25 mouse cellular contexts compared by ENCODE assay signal in genomic region chr13:63087865-63088683, GRCm38 (mm10).
DNase-seq lines count a peak whose midpoint lies in the region; ATAC-seq and TF ChIP-seq lines count a peak whose summit lies in the region.
"Had no signal": no experiment of that assay in that cellular context is flagged by ENCODE, and none has a peak within 500 bp of the region (broad histone marks: within the 10 kb centered on the region; RNA-seq: fewer than 3 reads in every experiment).

No protein-coding gene starts in this region.

- H3K27ac ChIP-seq in kidney, embryonic 15.5 days: no peak overlapping the region
- peak overlapping the region; percentile 85 for H3K27ac ChIP-seq in embryonic fibroblast, embryonic 13.5 days (ENCODE audit: insufficient read depth, low read length)
- H3K27ac ChIP-seq in stomach, postnatal 0 days (replicated peaks): peak overlapping the region; percentile 89
- H3K27ac ChIP-seq: forebrain, embryonic 12.5 days; hindbrain, embryonic 14.5 days; limb, embryonic 13.5 days; liver, embryonic 15.5 days; neural tube, embryonic 12.5 days had no signal

- ATAC-seq in kidney, embryonic 15.5 days (replicated peaks; ENCODE audit: low FRiP score): peak; percentile 56; the same call in 1 of the 2 replicates
- peak; percentile 50 for ATAC-seq in stomach, postnatal 0 days (ENCODE audit: low FRiP score, low TSS enrichment)
- ATAC-seq: intestine, embryonic 16.5 days; midbrain, embryonic 16.5 days had no signal

- no peaks in the 10 kb centered on the region for H3K36me3 ChIP-seq in kidney, embryonic 15.5 days
- H3K36me3 ChIP-seq in stomach, postnatal 0 days (ENCODE audit: control insufficient read depth, insufficient read depth, low read length): no peaks in the 10 kb centered on the region
- H3K36me3 ChIP-seq: forebrain, embryonic 12.5 days; limb, embryonic 13.5 days; liver, embryonic 15.5 days; neural tube, embryonic 12.5 days had no signal

- no peak overlapping the region for H3K9ac ChIP-seq in kidney, embryonic 15.5 days
- no peak overlapping the region for H3K9ac ChIP-seq in stomach, postnatal 0 days (ENCODE audit: low read length)
- H3K9ac ChIP-seq: forebrain, embryonic 12.5 days; hindbrain, embryonic 14.5 days; limb, embryonic 13.5 days; liver, embryonic 15.5 days; neural tube, embryonic 12.5 days had no signal

- no peaks in the 10 kb centered on the region for H3K27me3 ChIP-seq in kidney, embryonic 15.5 days
- H3K27me3 ChIP-seq in stomach, postnatal 0 days (ENCODE audit: control insufficient read depth, insufficient read depth, low read length): no peaks in the 10 kb centered on the region
- H3K27me3 ChIP-seq: limb, embryonic 13.5 days; liver, embryonic 15.5 days; neural tube, embryonic 12.5 days had no signal

- H3K4me3 ChIP-seq in kidney, embryonic 15.5 days (replicated peaks): no peak overlapping the region
- no peak overlapping the region for H3K4me3 ChIP-seq in embryonic fibroblast, embryonic 13.5 days (ENCODE audit: insufficient read depth, low read length)
- no peak overlapping the region for H3K4me3 ChIP-seq in stomach, postnatal 0 days (ENCODE audit: low read depth, low read length)
- H3K4me3 ChIP-seq: forebrain, embryonic 12.5 days; limb, embryonic 13.5 days; liver, embryonic 15.5 days; megakaryocyte, embryonic 14.5 days; neural tube, embryonic 12.5 days had no signal

- no peak for TF ChIP-seq CTCF in embryonic fibroblast, embryonic 13.5 days (IDR thresholded peaks at IDR 0.05; ENCODE audit: borderline replicate concordance, insufficient read depth, low read length)
- no peak for TF ChIP-seq CTCF in stomach, postnatal 0 days (IDR thresholded peaks at IDR 0.05; ENCODE audit: low read depth)

- no peaks in the 10 kb centered on the region for H3K9me3 ChIP-seq in kidney, embryonic 15.5 days (replicated peaks)
- no peaks in the 10 kb centered on the region for H3K9me3 ChIP-seq in stomach, postnatal 0 days (ENCODE audit: control insufficient read depth, low read length)
- H3K9me3 ChIP-seq: forebrain, embryonic 12.5 days; limb, embryonic 13.5 days; liver, embryonic 15.5 days; megakaryocyte, embryonic 14.5 days; neural tube, embryonic 12.5 days had no signal

- TF ChIP-seq EP300 in stomach, postnatal 0 days (optimal IDR thresholded peaks at IDR 0.05): peak; percentile 90

- WGBS in kidney, embryonic 15.5 days: 67% methylated on average over 7 of the region's 7 CpGs
- 72% methylated on average over 7 of the region's 7 CpGs for WGBS in stomach, postnatal 0 days

- TF ChIP-seq POLR2A in embryonic fibroblast, embryonic 13.5 days (IDR thresholded peaks at IDR 0.05; ENCODE audit: low read depth, low read length): no peak

- no peak overlapping the region for H3K4me2 ChIP-seq in kidney, embryonic 15.5 days
- H3K4me2 ChIP-seq in stomach, postnatal 0 days (replicated peaks; ENCODE audit: low read depth): no peak overlapping the region
- H3K4me2 ChIP-seq: forebrain, embryonic 12.5 days; heart, embryonic 11.5 days; hindbrain, embryonic 14.5 days; limb, embryonic 13.5 days; liver, embryonic 15.5 days; neural tube, embryonic 12.5 days had no signal

- no peak for DNase-seq in kidney, adult 8-10 months
- peak; percentile 20 for DNase-seq in right cerebral cortex, adult 18-20 months
- DNase-seq in right cerebral cortex, postnatal 14 days: no peak
- DNase-seq in stomach, postnatal 0 days (ENCODE audit: low spot score): no peak
- DNase-seq in thymus, postnatal 25 days: no peak
- DNase-seq in ovary, postnatal 10 days (ENCODE audit: low spot score): no peak
- DNase-seq: adrenal gland, adult 2 months; cerebellum, adult 18-20 months; cerebellum, postnatal 36 days; gastrocnemius, postnatal 36 days; heart, postnatal 14 days; kidney, postnatal 25 days; lung, postnatal 10 days; thymus, adult 2 months had no signal

- no peaks in the 10 kb centered on the region for H3K4me1 ChIP-seq in kidney, embryonic 15.5 days
- H3K4me1 ChIP-seq in embryonic fibroblast, embryonic 13.5 days (ENCODE audit: control insufficient read depth, insufficient read depth, low read length): peaks cover 21% of the 10 kb centered on the region
- peaks cover 6% of the 10 kb centered on the region; the same call in 1 of the 2 replicates for H3K4me1 ChIP-seq in stomach, postnatal 0 days (replicated peaks; ENCODE audit: control insufficient read depth, insufficient read depth)
- H3K4me1 ChIP-seq: liver, embryonic 15.5 days; neural tube, embryonic 12.5 days had no signal
